18 mouse cellular contexts compared by ENCODE assay signal in genomic region chr7:49819393-49819792, GRCm38 (mm10). TPM values are rescaled to one million over a fixed set of nuclear protein-coding genes. Genes with fewer than 3 reads are reported as not detected.
DNase-seq lines count a peak whose midpoint lies in the region; ATAC-seq and TF ChIP-seq lines count a peak whose summit lies in the region.
"Had no signal": no experiment of that assay in that cellular context is flagged by ENCODE, and none has a peak within 500 bp of the region (broad histone marks: within the 10 kb centered on the region; RNA-seq: fewer than 3 reads in every experiment).

No protein-coding gene starts in this region.

- intact Hi-C loops in gastrocnemius, postnatal 36 days (cut with DNase I) = no loop called here

- H3K36me3 ChIP-seq in forebrain, embryonic 11.5 days (ENCODE audit: control insufficient read depth, insufficient read depth, low read length) = peaks cover 2% of the 10 kb centered on the region; the same call in 1 of the 2 replicates
- H3K36me3 ChIP-seq in forebrain, embryonic 13.5 days (ENCODE audit: poor library complexity, severe bottlenecking) = peaks cover 12% of the 10 kb centered on the region
- H3K36me3 ChIP-seq in midbrain, embryonic 11.5 days (ENCODE audit: control insufficient read depth, insufficient read depth, low read length) = no peaks in the 10 kb centered on the region; the same call in 1 of the 2 replicates
- H3K36me3 ChIP-seq in midbrain, postnatal 0 days (ENCODE audit: insufficient read depth, low read length) = peaks cover 7% of the 10 kb centered on the region; the same call in 1 of the 2 replicates
- H3K36me3 ChIP-seq in midbrain, embryonic 14.5 days (ENCODE audit: control insufficient read depth, insufficient read depth, low read length) = peaks cover 5% of the 10 kb centered on the region; the same call in 1 of the 2 replicates

- no peak for TF ChIP-seq CTCF in midbrain, postnatal 0 days (IDR thresholded peaks at IDR 0.05)

- WGBS in forebrain, embryonic 11.5 days = 22% methylated on average over 4 of the region's 4 CpGs
- 8% methylated on average over 4 of the region's 4 CpGs for WGBS in forebrain, embryonic 13.5 days
- 35% methylated on average over 4 of the region's 4 CpGs for WGBS in midbrain, embryonic 11.5 days
- 12% methylated on average over 4 of the region's 4 CpGs for WGBS in midbrain, postnatal 0 days
- 8% methylated on average over 4 of the region's 4 CpGs for WGBS in midbrain, embryonic 14.5 days

- peak; percentile 39; the same call in 1 of the 2 replicates for ATAC-seq in forebrain, embryonic 11.5 days (replicated peaks; ENCODE audit: low FRiP score)
- ATAC-seq in forebrain, embryonic 13.5 days = no peak
- peak; percentile 72; the same call in 1 of the 2 replicates for ATAC-seq in midbrain, embryonic 11.5 days (ENCODE audit: low FRiP score)
- no peak for ATAC-seq in midbrain, postnatal 0 days (ENCODE audit: low FRiP score)
- peak; percentile 73; the same call in 1 of the 2 replicates for ATAC-seq in midbrain, embryonic 14.5 days (ENCODE audit: low FRiP score, low TSS enrichment)
- ATAC-seq: CD4-positive, CD25-positive, alpha-beta regulatory T cell, adult 4 months; forebrain, postnatal 0 days had no signal

- H3K4me3 ChIP-seq in forebrain, embryonic 11.5 days (ENCODE audit: low read depth, low read length) = no peak overlapping the region
- no peak overlapping the region for H3K4me3 ChIP-seq in forebrain, embryonic 13.5 days
- H3K4me3 ChIP-seq in midbrain, embryonic 11.5 days (ENCODE audit: low read depth, low read length) = no peak overlapping the region
- no peak overlapping the region for H3K4me3 ChIP-seq in midbrain, postnatal 0 days (ENCODE audit: low read depth, low read length)
- no peak overlapping the region for H3K4me3 ChIP-seq in midbrain, embryonic 14.5 days (replicated peaks; ENCODE audit: low read depth, low read length)
- H3K4me3 ChIP-seq: limb, embryonic 15.5 days; liver, embryonic 15.5 days had no signal

- H3K9me3 ChIP-seq in forebrain, embryonic 11.5 days (ENCODE audit: control insufficient read depth, low read length) = no peaks in the 10 kb centered on the region
- H3K9me3 ChIP-seq in forebrain, embryonic 13.5 days (replicated peaks) = no peaks in the 10 kb centered on the region
- H3K9me3 ChIP-seq in midbrain, embryonic 11.5 days (ENCODE audit: control insufficient read depth, low read length) = no peaks in the 10 kb centered on the region
- no peaks in the 10 kb centered on the region for H3K9me3 ChIP-seq in midbrain, postnatal 0 days (ENCODE audit: low read length)
- no peaks in the 10 kb centered on the region for H3K9me3 ChIP-seq in midbrain, embryonic 14.5 days (ENCODE audit: control insufficient read depth, low read length)
- H3K9me3 ChIP-seq: limb, embryonic 15.5 days; liver, embryonic 15.5 days had no signal

- H3K4me1 ChIP-seq in forebrain, embryonic 11.5 days (replicated peaks; ENCODE audit: control insufficient read depth, insufficient read depth, low read length) = 0 out of 2 replicates have a peak, but pooled peaks cover 3% of the 10 kb centered on the region
- H3K4me1 ChIP-seq in forebrain, embryonic 13.5 days = peaks cover 16% of the 10 kb centered on the region
- 0 out of 2 replicates have a peak, but pooled peaks cover 10% of the 10 kb centered on the region for H3K4me1 ChIP-seq in midbrain, embryonic 11.5 days (ENCODE audit: control insufficient read depth, insufficient read depth, low read length)
- 0 out of 2 replicates have a peak, but pooled peaks cover 3% of the 10 kb centered on the region for H3K4me1 ChIP-seq in midbrain, postnatal 0 days (ENCODE audit: insufficient read depth, low read length)
- peaks cover 8% of the 10 kb centered on the region for H3K4me1 ChIP-seq in midbrain, embryonic 14.5 days (ENCODE audit: control insufficient read depth, insufficient read depth, low read length)
- H3K4me1 ChIP-seq: limb, embryonic 15.5 days; liver, embryonic 15.5 days had no signal

- H3K27me3 ChIP-seq in forebrain, embryonic 11.5 days (ENCODE audit: control insufficient read depth, insufficient read depth, low read length) = no peaks in the 10 kb centered on the region
- no peaks in the 10 kb centered on the region for H3K27me3 ChIP-seq in forebrain, embryonic 13.5 days
- H3K27me3 ChIP-seq in midbrain, embryonic 11.5 days (ENCODE audit: control insufficient read depth, insufficient read depth, low read length) = no peaks in the 10 kb centered on the region
- H3K27me3 ChIP-seq in midbrain, postnatal 0 days (ENCODE audit: insufficient read depth, low read length) = no peaks in the 10 kb centered on the region
- H3K27me3 ChIP-seq in midbrain, embryonic 14.5 days (ENCODE audit: control insufficient read depth, insufficient read depth, low read length) = no peaks in the 10 kb centered on the region
- H3K27me3 ChIP-seq: limb, embryonic 15.5 days; liver, embryonic 15.5 days had no signal

- no peak overlapping the region for H3K4me2 ChIP-seq in forebrain, embryonic 11.5 days (ENCODE audit: low read depth, low read length, severe bottlenecking)
- H3K4me2 ChIP-seq in forebrain, embryonic 13.5 days = no peak overlapping the region
- H3K4me2 ChIP-seq in midbrain, embryonic 11.5 days = no peak overlapping the region
- H3K4me2 ChIP-seq in midbrain, postnatal 0 days (ENCODE audit: low read depth, low read length, poor library complexity, severe bottlenecking) = no peak overlapping the region
- no peak overlapping the region for H3K4me2 ChIP-seq in midbrain, embryonic 14.5 days (ENCODE audit: low read length)
- H3K4me2 ChIP-seq: limb, embryonic 15.5 days; liver, embryonic 15.5 days had no signal

- H3K27ac ChIP-seq in forebrain, embryonic 11.5 days (ENCODE audit: low read depth, low read length) = no peak overlapping the region
- H3K27ac ChIP-seq in forebrain, embryonic 13.5 days = no peak overlapping the region
- no peak overlapping the region for H3K27ac ChIP-seq in midbrain, embryonic 11.5 days (ENCODE audit: low read depth, low read length)
- no peak overlapping the region for H3K27ac ChIP-seq in midbrain, postnatal 0 days (ENCODE audit: low read depth, low read length)
- peak overlapping the region; percentile 50; the same call in 1 of the 2 replicates for H3K27ac ChIP-seq in midbrain, embryonic 14.5 days (replicated peaks; ENCODE audit: low read depth, low read length)
- H3K27ac ChIP-seq: kidney, postnatal 0 days; limb, embryonic 15.5 days; liver, embryonic 15.5 days had no signal

- H3K9ac ChIP-seq in forebrain, embryonic 11.5 days (ENCODE audit: low read length) = no peak overlapping the region
- no peak overlapping the region for H3K9ac ChIP-seq in forebrain, embryonic 13.5 days
- no peak overlapping the region for H3K9ac ChIP-seq in midbrain, embryonic 11.5 days (ENCODE audit: low read length)
- no peak overlapping the region for H3K9ac ChIP-seq in midbrain, postnatal 0 days (replicated peaks; ENCODE audit: low read length, poor library complexity, severe bottlenecking)
- no peak overlapping the region for H3K9ac ChIP-seq in midbrain, embryonic 14.5 days (replicated peaks; ENCODE audit: low read length)
- H3K9ac ChIP-seq: forebrain, postnatal 0 days; limb, embryonic 15.5 days; liver, embryonic 15.5 days had no signal

- DNase-seq in forebrain, embryonic 11.5 days (ENCODE audit: low spot score) = no peak
- DNase-seq in midbrain, embryonic 11.5 days (ENCODE audit: low spot score, missing footprints) = peak; percentile 86
- no peak for DNase-seq in midbrain, postnatal 0 days (ENCODE audit: low spot score)
- DNase-seq in midbrain, embryonic 14.5 days = peak; percentile 60
- no peak for DNase-seq in gastrocnemius, postnatal 36 days
- DNase-seq in adrenal gland, adult 2 months = no peak
- DNase-seq: adrenal gland, postnatal 25 days; cerebellum, adult 18-20 months; cerebellum, postnatal 25 days; forebrain, postnatal 0 days; kidney, adult 11 months; right cerebral cortex, adult 18-20 months; thymus, postnatal 25 days had no signal

RNA-seq across cellular contexts. Expression of gene Prmt3, which starts 41.2 kb away (rescaled TPM):
- 63.8 and 63.9 TPM in 2 replicates for polyA plus RNA-seq in forebrain, embryonic 11.5 days (2014; fragmentation: Nextera tagmentation; extraction: Ambion mirVana)
- 47.6 and 53.3 TPM in 2 replicates for polyA plus RNA-seq in forebrain, embryonic 13.5 days (2015; fragmentation: Nextera tagmentation; extraction: Ambion mirVana)
- 82.0 and 93.2 TPM in 2 replicates for polyA plus RNA-seq in midbrain, embryonic 11.5 days (2014; fragmentation: Nextera tagmentation; extraction: Ambion mirVana)
- total RNA-seq in midbrain, postnatal 0 days (2014; rRNA removed) = 35.5 and 50.6 TPM in 2 replicates
- polyA plus RNA-seq in midbrain, postnatal 0 days (2015; fragmentation: Nextera tagmentation; extraction: Ambion mirVana) = 35.9 and 38.1 TPM in 2 replicates
- polyA plus RNA-seq in midbrain, embryonic 14.5 days (2014; fragmentation: Nextera tagmentation; extraction: Ambion mirVana) = 47.6 and 60.8 TPM in 2 replicates
- total RNA-seq in gastrocnemius, postnatal 36 days (2021) = 10 to 100 TPM; 11.1 to 12.0 TPM
- 10 to 100 TPM; 27.3 to 40.1 TPM for total RNA-seq in adrenal gland, adult 2 months (2021)
- polyA plus RNA-seq in adrenal gland, adult 2 months (2012; rRNA removed) = 47.9 and 77.0 TPM in 2 replicates

Comparison
In these comparisons a context has a peak if more than half of its experiments do, and no peak if none do; other contexts are left out.
1. ATAC-seq: peak in forebrain, embryonic 11.5 days (single experiment), midbrain, embryonic 11.5 days (single experiment) and midbrain, embryonic 14.5 days (single experiment); none in forebrain, embryonic 13.5 days (single experiment) and midbrain, postnatal 0 days (single experiment).
2. DNase-seq: peak in midbrain, embryonic 11.5 days (single experiment) and midbrain, embryonic 14.5 days (single experiment); none in forebrain, embryonic 11.5 days (single experiment), midbrain, postnatal 0 days (single experiment), gastrocnemius, postnatal 36 days (0 of 2) and adrenal gland, adult 2 months (single experiment).